Mouse (Mus musculus) left cerebral cortex, adult 11 months (tissue): Measurements from ENCODE around the gene Ensa.

Experiments used
- DNase-seq: peaks from one replicate; pipeline ENCODE4 v3.0.0; 2022; ENCODE audit warnings: low spot score

Ensa gene

DNA sequence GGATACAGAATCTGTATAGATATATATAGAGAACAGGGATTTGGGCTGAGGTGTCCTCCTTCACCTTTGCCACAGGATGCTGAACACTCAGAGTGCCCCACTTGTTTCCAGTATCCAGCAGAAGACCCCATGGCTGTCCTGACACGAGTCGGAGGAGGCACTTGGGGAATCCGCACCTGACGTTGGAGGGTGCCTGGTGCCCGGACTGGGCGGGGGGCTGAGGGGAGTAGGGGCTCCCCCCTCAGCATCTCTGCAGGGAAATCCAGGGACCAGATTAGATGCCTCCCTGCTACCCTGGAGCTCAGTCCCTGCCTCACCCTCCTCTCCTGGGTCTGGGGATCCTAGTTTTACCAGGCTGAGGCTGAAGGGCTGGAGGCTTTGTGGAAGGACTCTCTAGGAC, 55.9 kb downstream of the Ensa start:
- no peak for DNase-seq

- no peak for DNase-seq
Measured at GRCm38 (mm10) chr3:95681365-95681764, 56.6 kb downstream of the Ensa start.
